Mouse (Mus musculus) liver, postnatal 0 days (tissue): ENCODE measurements around the gene Dnpep. TPM values are rescaled to one million over a fixed set of nuclear protein-coding genes. Genes with fewer than 3 reads are reported as not detected.

ENCODE experiments used
- ATAC-seq: fragments of 200-750 bp; cut with Nextera tagmentation; 2 replicates; pipeline ENCODE4 v1.8.0; 2017; ENCODE audit warnings: mild to moderate bottlenecking, moderate library complexity
- DNase-seq: peaks from one replicate; pipeline ENCODE4 v3.0.0-alpha.2; 2016
- H3K27ac ChIP-seq: fragments of 300-500 bp; sonication (generic); 2 replicates; pipeline ENCODE4 v1.5.1; 2014; ENCODE audit warnings: antibody characterized with exemption, moderate library complexity, mild to moderate bottlenecking, low read depth
- H3K27me3 ChIP-seq: fragments of 300-500 bp; sonication (generic); 2 replicates; pipeline ENCODE4 v1.6.1; 2014; ENCODE audit warnings: low read length, control low read depth, mixed read lengths; ENCODE audit not compliant: insufficient read depth
- H3K36me3 ChIP-seq: fragments of 300-500 bp; sonication (generic); replicated peaks from 2 replicates; pipeline ENCODE4 v1.6.1; 2014; ENCODE audit warnings: mild to moderate bottlenecking, control low read depth, low read length, moderate library complexity, mixed read lengths; ENCODE audit not compliant: insufficient read depth
- H3K4me1 ChIP-seq: fragments of 300-500 bp; sonication (generic); 2 replicates; pipeline ENCODE4 v1.6.1; 2014; ENCODE audit warnings: antibody characterized with exemption, mild to moderate bottlenecking, control low read depth; ENCODE audit not compliant: insufficient read depth
- H3K4me2 ChIP-seq: fragments of 300-500 bp; sonication (generic); 2 replicates; pipeline ENCODE4 v1.6.1; 2014; ENCODE audit warnings: low read depth, mild to moderate bottlenecking, low read length, moderate library complexity, mixed read lengths
- H3K4me3 ChIP-seq: fragments of 300-500 bp; sonication (generic); 2 replicates; pipeline ENCODE4 v1.5.1; 2014; ENCODE audit warnings: low read depth, low read length
- H3K9ac ChIP-seq: fragments of 300-500 bp; sonication (generic); replicated peaks from 2 replicates; pipeline ENCODE4 v1.6.1; 2014; ENCODE audit warnings: mild to moderate bottlenecking, moderate library complexity
- H3K9me3 ChIP-seq: fragments of 300-500 bp; sonication (generic); 2 replicates; pipeline ENCODE4 v1.6.1; 2016; ENCODE audit warnings: mild to moderate bottlenecking, control low read depth, low read length, mixed read lengths
- CTCF ChIP-seq: sonication (generic); IDR thresholded peaks from 2 replicates; pipeline ENCODE4 v1.5.1; 2016; ENCODE audit warnings: antibody characterized with exemption, low read depth
- EP300 ChIP-seq: IDR thresholded peaks from 2 replicates; pipeline ENCODE4 v1.6.1; 2016; ENCODE audit warnings: antibody characterized with exemption, low read depth, mild to moderate bottlenecking
- WGBS: fragments of 180-500 bp; shearing (Covaris S2); extraction: QIAGEN DNeasy Blood & Tissue Kit; methylation state at CpG from one replicate; pipeline ENCODE4 v1.1.7; 2014; ENCODE audit not compliant: insufficient replicate concordance; 5-methylcytosine and 5-hydroxymethylcytosine counted together
- polyA plus RNA-seq: library from polyadenylated mRNA; unstranded; fragments of >200 nt; fragmentation: Nextera tagmentation; extraction: Ambion mirVana; gene quantifications from 2 replicates; pipeline ENCODE4 v1.2.1, GENCODE M21; 2015

Dnpep gene
- polyA plus RNA-seq, 1 experiment from 2014 or later: 50.5 TPM

DNA sequence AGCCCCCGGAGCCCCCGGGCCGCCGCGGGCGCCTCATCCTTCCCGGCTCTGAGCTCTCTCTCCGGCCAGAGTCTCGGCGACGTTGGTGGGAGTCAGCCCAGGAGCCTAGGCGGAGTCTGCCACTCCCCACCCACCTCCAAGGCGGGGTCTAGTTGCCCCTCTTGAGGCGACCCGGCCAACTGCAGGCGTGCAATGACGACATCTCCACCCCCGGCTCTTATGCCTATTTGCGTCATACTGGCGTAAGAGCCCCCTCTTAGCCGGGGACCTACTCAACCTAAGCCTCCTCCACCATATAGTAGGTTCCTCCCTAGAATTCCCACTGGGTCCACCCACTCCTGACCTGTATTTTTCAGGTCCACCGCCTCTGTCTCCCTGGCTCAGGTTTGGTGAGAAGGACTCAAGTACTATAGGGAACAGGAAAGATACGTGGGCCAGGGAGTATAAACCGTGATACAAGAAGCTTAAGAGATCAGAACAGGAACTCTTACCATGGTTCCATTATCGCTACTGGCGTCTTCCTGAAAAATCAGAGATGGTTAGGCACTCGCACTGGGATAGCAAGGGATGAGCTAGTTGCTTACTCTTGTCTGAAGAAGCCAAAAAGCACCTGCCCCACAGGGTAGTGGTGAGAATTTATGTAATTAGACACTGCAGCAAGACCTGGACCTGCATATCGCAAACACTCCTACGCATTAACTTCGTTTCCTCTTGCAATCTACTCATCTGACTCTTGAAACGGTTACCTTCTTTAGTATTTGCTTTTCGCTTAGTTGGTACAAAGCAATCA lies 53.5 kb downstream of the Dnpep start, which contains the start of gene Ptprn:
Ptprn (minus strand) TSS at position 412 of the 790 bp plus-strand sequence.
- Histone ChIP-seq H3K9ac (no peak within 1 kb of the TSS), H3K4me1 (no peaks in the 10 kb centered on the region), H3K27ac (no peak within 1 kb of the TSS), H3K4me2 (no peak within 1 kb of the TSS), H3K9me3 (no peaks in the 10 kb centered on the region), H3K27me3 (peaks cover 25% of the 10 kb centered on the region), H3K4me3 (no peak within 1 kb of the TSS), H3K36me3 (no peaks in the 10 kb centered on the region)
- 16% methylated on average over 32 of the region's 32 CpGs for WGBS
- TF ChIP-seq CTCF (no peak), EP300 (no peak)
- ATAC-seq (no peak), DNase-seq (no peak)

DNA sequence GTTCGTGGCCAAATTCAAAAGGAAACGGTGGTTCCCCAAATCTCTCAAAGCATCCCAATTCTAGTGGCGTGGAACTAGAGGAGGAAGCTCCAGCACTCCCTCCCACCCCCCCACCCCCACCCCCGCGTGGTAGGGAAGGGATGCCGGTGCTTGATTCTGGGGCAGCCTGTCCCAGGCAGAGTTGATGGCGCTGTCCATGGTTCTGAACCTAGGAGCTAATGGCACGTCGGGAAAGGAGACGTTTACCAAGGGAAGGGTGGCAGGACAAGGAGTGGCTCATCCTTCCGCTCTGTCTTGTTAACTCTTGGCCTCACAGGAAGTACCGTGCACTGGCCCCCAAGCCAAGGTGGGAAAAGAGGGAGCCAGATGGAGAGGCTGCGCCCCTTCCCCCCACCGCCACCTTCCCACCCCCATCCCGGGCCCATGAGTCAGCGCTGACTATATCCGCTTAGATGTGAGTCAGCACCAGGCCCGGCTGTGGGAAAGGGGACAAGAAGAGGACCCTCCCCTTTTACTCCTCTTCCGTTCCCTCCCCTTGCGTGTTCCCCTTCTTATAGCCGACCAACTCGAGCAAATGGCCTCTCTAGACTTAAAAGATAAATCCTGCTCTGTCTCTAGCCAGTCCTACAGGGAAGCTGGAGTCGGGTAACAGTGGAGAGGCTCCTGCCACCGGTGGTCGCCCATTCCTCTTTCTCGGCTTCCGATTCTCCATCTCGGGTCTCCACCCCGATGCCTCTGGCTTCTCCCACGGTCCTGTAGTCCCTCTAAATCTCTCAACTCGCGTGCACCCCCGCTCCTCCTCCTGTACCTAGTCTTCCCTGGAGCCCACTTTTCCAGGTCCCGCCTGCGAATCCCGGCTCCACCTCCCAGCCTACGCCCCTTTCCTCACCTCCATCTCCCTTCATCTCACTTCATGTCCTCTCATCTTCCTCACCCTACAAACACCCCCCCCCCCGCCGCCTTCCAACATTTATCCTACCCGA lies 54.5 kb downstream of the Dnpep start:
- no peaks in the 10 kb centered on the region for H3K36me3 ChIP-seq
- H3K4me2 ChIP-seq: no peak overlapping the region
- no peak overlapping the region for H3K27ac ChIP-seq
- no peaks in the 10 kb centered on the region for H3K4me1 ChIP-seq
- no peak for ATAC-seq
- no peak overlapping the region for H3K9ac ChIP-seq
- WGBS: 2% methylated on average over 40 of the region's 40 CpGs
- no peak for TF ChIP-seq CTCF
- no peak for TF ChIP-seq EP300
- H3K27me3 ChIP-seq: peaks cover 25% of the 10 kb centered on the region
- no peak overlapping the region for H3K4me3 ChIP-seq
- H3K9me3 ChIP-seq: no peaks in the 10 kb centered on the region
- DNase-seq: peak; percentile 75

DNA sequence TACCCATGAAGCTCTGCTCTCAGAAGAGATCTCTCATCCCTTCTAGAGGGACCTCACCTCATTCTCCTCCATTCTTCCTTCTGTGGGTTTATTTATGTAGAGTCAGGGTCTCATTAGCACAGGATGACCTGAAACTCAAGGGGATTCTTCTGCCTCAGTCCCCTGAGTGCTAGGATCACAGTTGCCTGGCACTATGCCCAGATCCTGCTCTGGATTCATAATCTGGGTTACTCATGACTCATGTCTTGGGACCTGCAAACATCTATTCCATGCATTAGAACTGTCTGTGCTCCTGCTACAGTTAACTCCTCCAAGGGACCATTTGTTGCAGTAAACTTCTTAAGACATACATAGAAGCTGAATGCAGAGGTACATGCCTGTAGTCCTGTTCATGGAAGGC lies 56.5 kb downstream of the Dnpep start:
- ATAC-seq (no peak), DNase-seq (no peak)
- Histone ChIP-seq H3K4me3 (no peak overlapping the region), H3K27ac (no peak overlapping the region), H3K4me2 (no peak overlapping the region), H3K9ac (no peak overlapping the region), H3K36me3 (no peaks in the 10 kb centered on the region), H3K9me3 (no peaks in the 10 kb centered on the region), H3K27me3 (peaks cover 23% of the 10 kb centered on the region), H3K4me1 (no peaks in the 10 kb centered on the region)
- TF ChIP-seq CTCF (no peak), EP300 (no peak)

Other genes with a start within 250 kb of the Dnpep start
- gene Nhej1, start 192.8 kb downstream of the Dnpep start, polyA plus RNA-seq: 3.0 and 3.5 TPM in 2 replicates
- gene Slc23a3, start 184.1 kb downstream of the Dnpep start, polyA plus RNA-seq: 2.3 and 2.8 TPM in 2 replicates
- 43.8 and 47.4 TPM in 2 replicates for gene Cnppd1, start 175.3 kb downstream of the Dnpep start, polyA plus RNA-seq
- gene Retreg2, start 175.2 kb downstream of the Dnpep start, polyA plus RNA-seq: 51.2 and 54.9 TPM in 2 replicates
- 32.7 and 34.7 TPM in 2 replicates for gene Zfand2b, start 149.3 kb downstream of the Dnpep start, polyA plus RNA-seq
- gene Abcb6, start 137.6 kb downstream of the Dnpep start, polyA plus RNA-seq: 38.1 and 41.5 TPM in 2 replicates
- gene Ankzf1, start 125.8 kb downstream of the Dnpep start, polyA plus RNA-seq: 8.0 and 9.8 TPM in 2 replicates
- 17.6 and 17.8 TPM in 2 replicates for gene Atg9a, start 125.8 kb downstream of the Dnpep start, polyA plus RNA-seq
- gene Glb1l, start 107.2 kb downstream of the Dnpep start, polyA plus RNA-seq: 2.7 and 3.5 TPM in 2 replicates
- gene Stk16, start 107.2 kb downstream of the Dnpep start, polyA plus RNA-seq: 88.3 and 101 TPM in 2 replicates
- 291 and 298 TPM in 2 replicates for gene Tuba4a, start 98.1 kb downstream of the Dnpep start, polyA plus RNA-seq
- gene A630095N17Rik, start 85.9 kb downstream of the Dnpep start, polyA plus RNA-seq: 0.18 TPM in 1 of 2 replicates, not detected in the other
- gene Dnajb2, start 81.6 kb downstream of the Dnpep start, polyA plus RNA-seq: 29.0 and 31.0 TPM in 2 replicates
- 0.02 and 0.09 TPM in 2 replicates for gene Ptprn, start 53.5 kb downstream of the Dnpep start, polyA plus RNA-seq
- gene Resp18, start 39.6 kb downstream of the Dnpep start, polyA plus RNA-seq: not detected in 2 replicates
- gene Des, start 42.3 kb upstream of the Dnpep start, polyA plus RNA-seq: 4.0 and 14.2 TPM in 2 replicates
- gene Speg, start 57.3 kb upstream of the Dnpep start, polyA plus RNA-seq: 3.4 and 3.5 TPM in 2 replicates
- 21.0 and 22.0 TPM in 2 replicates for gene Gmppa, start 117.9 kb upstream of the Dnpep start, polyA plus RNA-seq
- not detected in 2 replicates for gene Asic4, start 132.4 kb upstream of the Dnpep start, polyA plus RNA-seq
- 3.1 and 3.3 TPM in 2 replicates for gene Chpf, start 161.3 kb upstream of the Dnpep start, polyA plus RNA-seq
- gene Tmem198, start 161.5 kb upstream of the Dnpep start, polyA plus RNA-seq: 0.08 TPM in 1 of 2 replicates, not detected in the other
- 3.4 and 4.5 TPM in 2 replicates for gene Obsl1, start 188.5 kb upstream of the Dnpep start, polyA plus RNA-seq
- gene Inha, start 189.1 kb upstream of the Dnpep start, polyA plus RNA-seq: 0.33 and 0.36 TPM in 2 replicates
- gene Stk11ip, start 203.5 kb upstream of the Dnpep start, polyA plus RNA-seq: 3.3 TPM in 2 replicates
- gene Slc4a3, start 228.3 kb upstream of the Dnpep start, polyA plus RNA-seq: 0.40 and 0.42 TPM in 2 replicates